Mouse (Mus musculus) thymus, adult 2 months (tissue): ENCODE data around the gene Rgs4.

Experiments
- CTCF ChIP-seq: fragments of 200-500 bp; IDR thresholded peaks from 2 replicates; pipeline ENCODE4 v1.5.1; 2012; ENCODE audit warnings: mild to moderate bottlenecking, control low read depth, low read length, moderate library complexity, borderline replicate concordance; ENCODE audit not compliant: control insufficient read depth, poor library complexity, insufficient read depth; ENCODE audit errors: extremely low read depth
- POLR2A ChIP-seq: fragments of 200-500 bp; IDR thresholded peaks from 2 replicates; pipeline ENCODE4 v1.6.1; 2012; ENCODE audit warnings: mild to moderate bottlenecking, low read length, control low read depth, moderate library complexity; ENCODE audit not compliant: control insufficient read depth, poor library complexity, insufficient read depth; ENCODE audit errors: extremely low read depth

- TF ChIP-seq CTCF, result no peak
- TF ChIP-seq POLR2A, result no peak
Observed at GRCm38 (mm10) chr1:169748439-169748838, 997 bp upstream of the Rgs4 start.
